In genomic region chr3:104526115-104526882, GRCm38 (mm10) we compare ENCODE assay signal across 26 mouse cellular contexts. TPM values are rescaled to one million over a fixed set of nuclear protein-coding genes. Genes with fewer than 3 reads are reported as not detected.
DNase-seq lines count a peak whose midpoint lies in the region; ATAC-seq and TF ChIP-seq lines count a peak whose summit lies in the region.
"Had no signal": no experiment of that assay in that cellular context is flagged by ENCODE, and none has a peak within 500 bp of the region (broad histone marks: within the 10 kb centered on the region; RNA-seq: fewer than 3 reads in every experiment).

No protein-coding gene starts in this region.

- no peak overlapping the region for H3K4me3 ChIP-seq in limb, embryonic 14.5 days (replicated peaks; ENCODE audit: low read length)
- H3K4me3 ChIP-seq in limb, embryonic 10.5 days = no peak overlapping the region
- no peak overlapping the region for H3K4me3 ChIP-seq in lung, postnatal 0 days (ENCODE audit: low read depth, low read length)
- H3K4me3 ChIP-seq: forebrain, embryonic 13.5 days; heart, embryonic 12.5 days; limb, embryonic 12.5 days; liver, embryonic 13.5 days; lung, embryonic 15.5 days; megakaryocyte, embryonic 14.5 days; midbrain, embryonic 12.5 days; myocyte; neural tube, embryonic 12.5 days had no signal

- TF ChIP-seq CTCF in lung, postnatal 0 days (IDR thresholded peaks at IDR 0.05) = no peak

- H3K4me2 ChIP-seq in limb, embryonic 14.5 days (replicated peaks; ENCODE audit: low read depth, low read length, severe bottlenecking) = no peak overlapping the region
- H3K4me2 ChIP-seq in lung, postnatal 0 days (replicated peaks; ENCODE audit: low read depth, low read length) = no peak overlapping the region
- H3K4me2 ChIP-seq: forebrain, embryonic 13.5 days; heart, embryonic 12.5 days; hindbrain, embryonic 14.5 days; limb, embryonic 12.5 days; liver, embryonic 13.5 days; lung, embryonic 15.5 days; midbrain, embryonic 12.5 days; neural tube, embryonic 12.5 days had no signal

- no peaks in the 10 kb centered on the region for H3K36me3 ChIP-seq in limb, embryonic 14.5 days (ENCODE audit: control insufficient read depth, insufficient read depth, low read length)
- H3K36me3 ChIP-seq in limb, embryonic 10.5 days = no peaks in the 10 kb centered on the region
- H3K36me3 ChIP-seq in lung, postnatal 0 days (ENCODE audit: insufficient read depth, low read length) = no peaks in the 10 kb centered on the region
- H3K36me3 ChIP-seq: heart, embryonic 12.5 days; limb, embryonic 12.5 days; liver, embryonic 13.5 days; lung, embryonic 15.5 days; midbrain, embryonic 12.5 days; neural tube, embryonic 12.5 days had no signal

- no peaks in the 10 kb centered on the region for H3K9me3 ChIP-seq in limb, embryonic 14.5 days (ENCODE audit: control insufficient read depth, low read length)
- H3K9me3 ChIP-seq in limb, embryonic 10.5 days (replicated peaks) = no peaks in the 10 kb centered on the region
- no peaks in the 10 kb centered on the region for H3K9me3 ChIP-seq in lung, postnatal 0 days (ENCODE audit: low read length)
- H3K9me3 ChIP-seq: forebrain, embryonic 13.5 days; heart, embryonic 12.5 days; limb, embryonic 12.5 days; liver, embryonic 13.5 days; lung, embryonic 15.5 days; megakaryocyte, embryonic 14.5 days; midbrain, embryonic 12.5 days; neural tube, embryonic 12.5 days had no signal

- no peaks in the 10 kb centered on the region for H3K27me3 ChIP-seq in limb, embryonic 14.5 days (ENCODE audit: control insufficient read depth, insufficient read depth, low read length)
- no peaks in the 10 kb centered on the region for H3K27me3 ChIP-seq in limb, embryonic 10.5 days (ENCODE audit: low read depth, poor library complexity, severe bottlenecking)
- no peaks in the 10 kb centered on the region for H3K27me3 ChIP-seq in lung, postnatal 0 days (replicated peaks; ENCODE audit: insufficient read depth, low read length)
- H3K27me3 ChIP-seq: forebrain, embryonic 13.5 days; heart, embryonic 12.5 days; limb, embryonic 12.5 days; liver, embryonic 13.5 days; lung, embryonic 15.5 days; megakaryocyte, embryonic 14.5 days; midbrain, embryonic 12.5 days; neural tube, embryonic 12.5 days had no signal

- H3K4me1 ChIP-seq in limb, embryonic 14.5 days (ENCODE audit: control insufficient read depth, insufficient read depth, low read length) = no peaks in the 10 kb centered on the region
- no peaks in the 10 kb centered on the region for H3K4me1 ChIP-seq in limb, embryonic 10.5 days
- H3K4me1 ChIP-seq in lung, postnatal 0 days (ENCODE audit: insufficient read depth, low read depth, low read length) = peaks cover 10% of the 10 kb centered on the region; the same call in 1 of the 2 replicates
- H3K4me1 ChIP-seq: forebrain, embryonic 13.5 days; heart, embryonic 12.5 days; limb, embryonic 12.5 days; midbrain, embryonic 12.5 days; neural tube, embryonic 12.5 days had no signal

- H3K9ac ChIP-seq in limb, embryonic 14.5 days (ENCODE audit: low read depth, low read length, severe bottlenecking) = no peak overlapping the region
- no peak overlapping the region for H3K9ac ChIP-seq in lung, postnatal 0 days (replicated peaks; ENCODE audit: low read depth)
- H3K9ac ChIP-seq: forebrain, embryonic 13.5 days; heart, embryonic 12.5 days; hindbrain, embryonic 14.5 days; limb, embryonic 12.5 days; liver, embryonic 13.5 days; lung, embryonic 15.5 days; midbrain, embryonic 12.5 days; neural tube, embryonic 12.5 days had no signal

- DNase-seq in limb, embryonic 14.5 days (ENCODE audit: low spot score) = peak; percentile 3
- no peak for DNase-seq in limb, embryonic 10.5 days (ENCODE audit: low spot score)
- peak; percentile 83 for DNase-seq in lung, postnatal 0 days (ENCODE audit: low spot score)
- no peak for DNase-seq in lung, postnatal 4 days
- peak; percentile 68 for DNase-seq in lung, postnatal 25 days (ENCODE audit: low spot score)
- DNase-seq in kidney, postnatal 10 days = no peak
- DNase-seq in frontal cortex, postnatal 25 days (ENCODE audit: low spot score in 2 of 2) = no peak
- no peak for DNase-seq in cerebellum, adult 11 months
- DNase-seq: adrenal gland, postnatal 14 days; cerebellum, adult 18-20 months; cerebellum, postnatal 10 days; gastrocnemius, postnatal 36 days; heart, adult 18-20 months; layer of hippocampus, adult 9-11 months; liver, embryonic 13.5 days; right cerebral cortex, postnatal 4 days had no signal

- WGBS in limb, embryonic 14.5 days = 46% methylated on average over 4 of the region's 4 CpGs
- WGBS in limb, embryonic 10.5 days = 75% methylated on average over 4 of the region's 4 CpGs
- WGBS in lung, postnatal 0 days = 37% methylated on average over 4 of the region's 4 CpGs

- H3K27ac ChIP-seq in limb, embryonic 14.5 days (replicated peaks; ENCODE audit: low read depth, low read length) = 0 out of 2 replicates have a peak overlapping the region, but pooled peaks have one; percentile 27
- no peak overlapping the region for H3K27ac ChIP-seq in limb, embryonic 10.5 days
- no peak overlapping the region for H3K27ac ChIP-seq in lung, postnatal 0 days (ENCODE audit: low read length)
- H3K27ac ChIP-seq: forebrain, embryonic 13.5 days; hindbrain, embryonic 14.5 days; kidney, postnatal 0 days; limb, embryonic 12.5 days; liver, embryonic 13.5 days; lung, embryonic 15.5 days; midbrain, embryonic 12.5 days; neural tube, embryonic 12.5 days had no signal

- no peak for ATAC-seq in limb, embryonic 14.5 days (ENCODE audit: low FRiP score, low read depth)
- ATAC-seq in lung, postnatal 0 days = peak; percentile 90
- ATAC-seq: forebrain, embryonic 13.5 days had no signal

- peak; percentile 82 for TF ChIP-seq EP300 in lung, postnatal 0 days (IDR thresholded peaks at IDR 0.05)

- TF ChIP-seq POLR2A in limb, embryonic 14.5 days (IDR thresholded peaks at IDR 0.05; ENCODE audit: borderline replicate concordance, extremely low read depth, insufficient read depth, insufficient read length) = no peak

RNA-seq across cellular contexts. Expression of gene Lrig2, which starts 14.6 kb away (rescaled TPM):
- polyA plus RNA-seq in limb, embryonic 14.5 days (2012; rRNA removed) = 15.0 and 17.2 TPM in 2 replicates
- polyA plus RNA-seq in limb, embryonic 14.5 days (2014; fragmentation: Nextera tagmentation; extraction: Ambion mirVana) = 20.2 and 28.6 TPM in 2 replicates
- polyA plus RNA-seq in limb, embryonic 10.5 days (2016; fragmentation: Nextera tagmentation; extraction: Ambion mirVana) = 14.4 and 20.2 TPM in 2 replicates
- 8.9 and 9.4 TPM in 2 replicates for polyA plus RNA-seq in lung, postnatal 0 days (2015; fragmentation: Nextera tagmentation; extraction: Ambion mirVana)

Comparison
In these comparisons a context has a peak if more than half of its experiments do, and no peak if none do; other contexts are left out.
1. DNase-seq: peak in limb, embryonic 14.5 days (single experiment), lung, postnatal 0 days (single experiment) and lung, postnatal 25 days (single experiment); none in limb, embryonic 10.5 days (single experiment), lung, postnatal 4 days (0 of 2), kidney, postnatal 10 days (single experiment), frontal cortex, postnatal 25 days (0 of 2) and cerebellum, adult 11 months (single experiment).